Mouse (Mus musculus): ENCODE data around the gene AL731706.2.

AL731706.2 gene

DNA sequence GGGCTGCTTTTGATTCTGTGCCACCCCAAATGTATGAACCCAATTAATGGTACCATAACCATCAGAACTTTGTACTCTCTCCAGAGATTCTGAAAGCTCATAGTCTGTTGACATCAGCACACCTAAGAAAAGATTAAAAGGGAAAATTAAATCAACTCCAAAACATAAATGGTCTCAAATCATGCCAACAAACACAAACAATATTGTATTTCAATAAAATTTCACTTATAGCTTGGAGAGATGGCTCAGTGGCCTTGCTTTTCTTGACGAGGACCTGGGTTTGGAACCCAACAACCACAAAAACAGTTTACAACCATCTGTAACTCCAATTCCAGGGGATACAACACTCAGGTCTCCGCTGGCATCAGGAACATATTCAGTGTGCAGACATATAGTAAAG, at the start of gene AL731706.2:
AL731706.2 (minus strand) TSS at position 101 of the 400 bp plus-strand sequence.
- TF ChIP-seq GATA4 (IDR thresholded peaks at IDR 0.05; ENCODE audit: insufficient replicate concordance, low read length), result no peak

DNA sequence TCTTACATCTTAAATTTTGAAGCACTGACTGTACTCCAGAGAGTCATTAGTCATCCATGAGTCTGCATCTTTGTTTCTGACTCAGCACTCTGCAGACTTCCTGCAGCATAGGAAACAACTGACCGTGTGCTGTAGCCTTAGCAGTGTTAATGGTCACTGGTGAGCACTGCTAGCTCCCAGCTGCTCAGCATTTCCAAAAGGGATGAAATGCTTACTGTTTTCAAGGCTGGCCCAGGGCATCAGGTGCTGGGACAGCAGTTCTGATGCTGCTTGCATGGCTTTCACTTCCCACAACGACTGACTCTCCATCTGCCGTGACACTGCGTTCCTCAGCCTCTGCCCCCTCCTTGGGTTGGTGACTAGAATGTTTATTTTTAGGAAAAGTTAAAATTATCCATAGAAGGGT, 35.5 kb upstream of the AL731706.2 start:
- no peak for TF ChIP-seq GATA4 (IDR thresholded peaks at IDR 0.05; ENCODE audit: insufficient replicate concordance, low read length)

DNA sequence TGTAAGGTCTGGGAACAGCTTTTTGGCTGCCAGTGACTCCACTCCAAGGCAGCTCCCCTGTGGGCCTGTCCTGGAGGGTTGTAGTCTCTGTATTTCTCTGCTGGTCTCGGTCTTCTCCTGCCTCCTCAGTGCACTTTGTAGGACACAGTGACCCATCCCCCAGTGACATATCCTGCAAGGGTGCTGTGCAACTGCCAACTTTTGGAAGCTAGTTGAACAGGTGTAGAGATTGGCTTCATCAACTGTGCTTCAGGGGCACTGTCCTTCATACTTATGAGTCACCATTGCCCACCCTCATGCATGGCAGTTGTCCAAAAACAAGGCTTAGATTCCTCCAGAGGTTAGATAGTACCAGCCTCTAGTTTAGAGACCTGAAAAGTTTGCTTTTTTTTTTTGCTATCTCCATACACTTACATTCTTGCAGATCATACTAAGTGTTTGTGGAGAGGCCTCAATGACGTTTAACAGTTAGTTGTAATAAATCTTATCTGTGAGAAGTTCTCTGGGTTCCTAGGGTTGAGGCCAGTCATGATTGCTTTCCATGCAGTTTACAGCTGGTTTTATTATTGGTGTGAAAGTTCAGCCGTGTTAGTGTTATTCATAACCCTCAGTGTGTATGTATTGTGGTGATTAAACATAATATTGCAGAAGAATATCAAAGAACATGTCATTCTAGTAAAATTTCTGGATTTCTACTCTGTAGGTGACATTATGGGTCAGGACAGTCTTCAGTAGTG, 34.9 kb upstream of the AL731706.2 start:
- TF ChIP-seq GATA4 (IDR thresholded peaks at IDR 0.05; ENCODE audit: insufficient replicate concordance, low read length), result no peak

DNA sequence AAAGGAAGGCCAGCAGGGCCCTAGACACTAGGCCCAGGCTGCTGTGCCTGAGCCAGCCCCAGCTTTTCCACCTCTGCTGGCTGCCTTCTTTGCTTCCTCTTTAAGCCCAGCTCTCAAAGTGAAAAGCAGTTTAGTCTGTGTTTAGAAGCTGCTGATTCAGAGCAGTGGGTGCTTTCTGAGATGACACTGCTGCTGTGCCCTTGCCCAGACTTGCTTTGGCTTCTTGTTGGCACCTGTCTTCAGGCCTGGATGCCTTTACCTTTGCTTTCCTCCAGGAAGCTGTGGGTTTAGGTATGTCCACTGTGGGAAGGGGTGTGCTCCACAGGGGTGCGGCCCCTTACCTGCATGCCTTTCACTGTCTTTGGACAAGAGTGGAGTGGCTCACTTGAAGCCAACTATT, 34.0 kb upstream of the AL731706.2 start:
- TF ChIP-seq GATA4 (IDR thresholded peaks at IDR 0.05; ENCODE audit: insufficient replicate concordance, low read length), result no peak

DNA sequence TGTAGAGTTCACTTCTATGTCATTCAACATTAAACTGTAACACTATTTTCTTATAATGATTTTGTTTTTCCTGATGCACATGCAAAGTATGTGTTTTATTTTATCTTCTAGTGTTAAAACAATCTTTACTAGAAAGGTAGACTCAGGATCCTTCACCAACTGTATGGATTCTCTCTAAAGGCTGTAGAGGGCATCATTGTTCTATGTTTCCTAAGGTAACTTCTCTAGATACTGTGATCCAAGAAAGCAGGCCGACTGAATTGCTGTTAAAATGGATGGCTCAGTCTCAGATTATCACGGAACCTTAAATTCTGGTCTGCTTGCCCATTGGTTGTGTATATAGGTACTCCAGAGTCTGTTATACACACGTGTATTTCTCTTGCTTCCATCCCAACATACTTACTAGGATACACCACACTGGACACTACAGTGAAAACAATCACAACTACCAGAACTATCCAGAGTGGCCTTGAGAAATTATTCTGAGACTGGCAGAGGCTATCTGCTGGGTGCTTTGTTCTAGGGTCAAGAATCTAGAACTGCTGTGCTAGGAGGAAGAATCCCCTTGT, 28.9 kb upstream of the AL731706.2 start:
- TF ChIP-seq GATA4 (IDR thresholded peaks at IDR 0.05; ENCODE audit: insufficient replicate concordance, low read length), result no peak

DNA sequence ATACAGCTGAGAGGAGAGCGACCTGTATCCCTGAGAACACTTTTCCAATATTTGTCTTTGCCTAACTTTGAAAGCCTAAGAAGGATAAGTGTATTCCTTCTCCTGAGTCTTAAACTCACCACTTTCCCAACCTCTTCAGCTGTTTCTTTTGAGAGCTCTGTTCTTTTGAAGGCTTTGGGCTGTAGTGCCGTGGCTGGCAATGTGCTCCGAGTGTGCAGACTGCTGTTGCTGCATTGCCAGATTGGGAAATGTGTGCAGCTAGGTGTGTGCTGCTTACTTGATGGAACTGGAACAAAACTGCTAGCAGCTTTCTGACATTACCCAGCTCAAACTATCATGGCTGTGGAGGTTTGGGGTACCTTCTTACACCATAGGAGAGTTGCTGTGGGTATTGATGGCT, 27.5 kb upstream of the AL731706.2 start:
- TF ChIP-seq GATA4 (IDR thresholded peaks at IDR 0.05; ENCODE audit: insufficient replicate concordance, low read length), result no peak

DNA sequence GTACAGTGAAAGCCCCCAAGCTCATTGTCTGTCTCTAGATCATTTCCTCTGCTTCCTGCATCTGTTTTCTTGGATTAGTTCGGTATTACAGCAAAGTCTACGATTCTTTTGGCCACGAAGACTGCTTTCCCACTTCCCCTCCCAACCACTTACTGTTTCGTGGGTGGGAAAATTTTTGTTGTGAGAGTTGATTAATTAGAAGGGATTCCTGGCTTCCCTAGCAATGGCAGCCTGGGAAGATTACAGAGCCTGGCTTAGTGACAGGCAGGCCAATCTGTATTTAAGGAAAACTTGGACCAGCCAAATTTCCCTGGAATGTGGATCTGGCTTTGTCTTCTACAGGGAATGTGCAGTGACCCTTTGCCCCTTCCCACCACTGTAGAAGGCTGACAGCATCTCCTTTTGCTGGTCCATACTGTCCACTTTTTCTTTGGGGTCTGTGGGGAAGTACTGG, 26.5 kb upstream of the AL731706.2 start:
- peak; percentile 39; the same call in 1 of the 2 replicates for TF ChIP-seq GATA4 (IDR thresholded peaks at IDR 0.05; ENCODE audit: insufficient replicate concordance, low read length)

DNA sequence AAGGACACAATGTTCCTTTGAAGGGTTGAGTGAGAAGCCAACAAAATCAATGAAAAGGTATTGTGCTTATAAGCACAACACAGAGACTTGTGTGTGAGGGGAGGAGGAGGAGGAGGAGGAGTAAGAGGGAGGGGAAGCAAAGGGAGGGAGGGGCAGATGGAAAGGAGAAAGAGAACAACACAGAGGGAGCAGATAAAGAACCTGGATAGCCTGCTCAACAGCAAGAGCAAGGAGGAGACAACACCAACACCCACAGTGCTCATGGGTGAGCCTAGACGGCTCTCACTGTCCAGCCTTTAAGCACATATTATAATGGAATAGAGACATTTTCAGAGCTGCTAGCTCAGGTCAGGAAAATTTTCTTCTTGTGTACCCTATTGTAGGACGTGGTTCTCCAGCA, 23.8 kb upstream of the AL731706.2 start:
- no peak for TF ChIP-seq GATA4 (IDR thresholded peaks at IDR 0.05; ENCODE audit: insufficient replicate concordance, low read length)

DNA sequence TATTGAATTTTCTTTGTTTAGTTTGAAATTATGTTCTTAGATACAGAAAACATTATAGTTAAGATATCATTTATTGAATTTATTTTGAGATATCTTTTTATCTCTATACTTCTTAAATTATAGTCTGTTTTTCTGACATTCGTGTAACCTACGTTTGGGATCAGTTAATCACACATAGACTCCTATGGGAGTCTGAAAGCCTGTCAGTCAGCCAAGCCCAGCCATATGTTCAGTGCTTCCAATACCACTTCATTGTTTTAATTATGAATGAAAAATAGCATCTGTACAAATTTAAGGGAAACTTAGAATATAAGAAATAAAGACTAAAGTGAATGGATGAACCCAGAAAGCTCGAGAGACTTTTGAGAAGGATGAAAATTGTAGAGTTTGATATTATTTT, 23.1 kb upstream of the AL731706.2 start:
- TF ChIP-seq GATA4 (IDR thresholded peaks at IDR 0.05; ENCODE audit: insufficient replicate concordance, low read length), result no peak

DNA sequence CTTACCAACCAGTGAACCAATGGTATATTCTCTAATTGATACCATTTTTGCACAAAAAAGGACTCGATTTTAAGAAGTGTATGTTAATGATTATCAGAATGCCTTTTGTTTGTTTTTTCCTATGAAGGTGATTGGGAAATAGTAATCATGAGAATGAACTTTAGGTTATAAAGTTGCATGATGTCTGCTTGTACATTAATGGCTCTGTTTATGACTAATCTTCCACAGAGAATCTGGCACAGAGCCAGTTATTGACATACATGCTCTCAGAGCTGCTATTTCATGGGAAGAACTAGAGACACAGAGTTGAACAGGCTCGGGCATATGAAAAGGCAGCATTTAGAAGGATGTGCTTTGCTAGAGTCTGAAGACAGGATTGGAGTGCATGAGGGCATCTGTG, 10.7 kb upstream of the AL731706.2 start:
- TF ChIP-seq GATA4 (IDR thresholded peaks at IDR 0.05; ENCODE audit: insufficient replicate concordance, low read length), result no peak

DNA sequence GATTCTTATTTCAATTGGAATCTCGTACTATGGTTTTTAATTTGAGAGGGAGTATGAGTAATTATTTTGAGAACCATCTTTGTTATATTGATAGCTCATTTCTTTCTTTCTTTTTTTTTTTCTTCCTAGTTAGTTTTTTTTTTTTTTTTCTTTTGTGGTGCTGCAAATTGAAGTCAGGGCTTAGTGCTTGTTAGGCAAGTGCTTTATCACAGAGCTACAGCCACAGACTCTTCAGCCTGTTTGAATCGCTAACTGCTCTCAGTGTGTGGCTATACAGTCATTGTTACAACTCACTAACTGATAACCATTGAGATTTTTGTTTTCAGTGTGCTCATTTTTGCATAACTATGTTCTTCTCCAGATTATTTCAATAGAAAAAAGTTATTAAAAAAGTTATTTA, 9.0 kb upstream of the AL731706.2 start:
- TF ChIP-seq GATA4 (IDR thresholded peaks at IDR 0.05; ENCODE audit: insufficient replicate concordance, low read length), result no peak

DNA sequence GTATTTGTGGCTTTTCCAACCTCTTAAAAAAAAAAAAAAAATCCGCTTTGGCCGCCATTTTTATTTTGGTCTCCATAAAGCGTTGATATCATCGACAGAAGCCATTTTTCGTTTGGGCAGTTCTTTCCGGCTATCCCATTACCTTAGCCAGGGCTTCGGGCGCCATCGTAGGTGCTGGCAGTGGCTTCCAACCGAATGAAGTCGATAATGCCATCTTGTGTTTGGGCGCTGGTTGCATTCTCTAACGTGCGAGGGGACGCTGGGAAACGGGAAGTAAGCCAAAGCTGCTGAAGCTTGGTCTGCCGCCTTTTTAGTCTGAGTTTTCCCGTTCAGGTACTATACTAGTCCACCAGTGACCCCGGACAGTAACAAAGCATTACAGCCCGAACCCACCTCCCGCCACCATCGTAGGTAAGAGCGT, 6.5 kb upstream of the AL731706.2 start:
- TF ChIP-seq GATA4 (IDR thresholded peaks at IDR 0.05; ENCODE audit: insufficient replicate concordance, low read length), result 0 out of 2 replicates have a peak, but pooled peaks have one; percentile 5

DNA sequence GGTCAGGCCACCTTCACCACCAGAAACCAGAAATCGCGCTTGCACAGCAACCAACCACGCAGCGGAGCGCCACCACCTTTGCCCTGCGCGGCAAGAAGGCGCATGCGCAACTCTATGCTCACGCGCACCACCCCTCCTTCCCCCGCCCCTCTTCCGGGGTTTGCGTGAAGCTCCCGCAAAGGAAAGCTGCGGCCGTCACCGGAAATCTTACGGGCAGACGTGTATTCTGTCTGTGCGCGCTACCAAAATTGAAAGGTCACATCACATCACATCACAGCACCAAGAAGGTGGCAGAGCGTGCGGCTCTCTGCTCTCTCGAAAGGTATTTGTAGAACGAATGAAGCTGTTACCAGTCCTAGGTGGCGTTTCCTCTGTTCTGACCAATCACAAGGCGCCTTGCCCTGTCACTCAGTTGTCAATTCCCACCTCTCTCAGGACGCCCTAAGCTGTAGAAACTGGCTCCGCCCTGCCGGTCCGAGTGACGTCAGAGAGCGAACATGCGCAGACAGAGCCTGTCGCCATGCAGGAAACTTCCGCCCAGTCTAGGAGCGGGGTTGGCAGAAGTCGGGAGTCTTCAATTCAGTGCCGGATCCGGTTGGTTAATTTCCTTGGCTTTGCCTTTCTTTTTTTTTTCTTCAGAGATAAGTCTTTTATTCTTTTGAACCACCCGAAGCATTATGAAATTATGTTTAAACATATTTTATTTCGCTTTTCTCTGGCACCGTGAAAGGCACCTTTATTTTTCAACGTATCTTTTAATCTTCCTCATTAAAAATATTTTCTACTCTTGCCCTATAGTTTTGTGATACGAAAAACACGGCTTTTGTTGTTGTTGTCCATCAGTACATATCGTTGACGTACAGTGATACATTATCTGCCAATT, 5.8 kb upstream of the AL731706.2 start, which contains the start of the genes Slx4ip, AL731706.1 and Mkks:
Slx4ip (plus strand) TSS at position 151 of the 883 bp plus-strand sequence.
AL731706.1 (minus strand) TSS at position 322 of the 883 bp plus-strand sequence.
Mkks (minus strand) TSS at position 322 of the 883 bp plus-strand sequence.
- no peak for TF ChIP-seq GATA4 (IDR thresholded peaks at IDR 0.05; ENCODE audit: insufficient replicate concordance, low read length)

DNA sequence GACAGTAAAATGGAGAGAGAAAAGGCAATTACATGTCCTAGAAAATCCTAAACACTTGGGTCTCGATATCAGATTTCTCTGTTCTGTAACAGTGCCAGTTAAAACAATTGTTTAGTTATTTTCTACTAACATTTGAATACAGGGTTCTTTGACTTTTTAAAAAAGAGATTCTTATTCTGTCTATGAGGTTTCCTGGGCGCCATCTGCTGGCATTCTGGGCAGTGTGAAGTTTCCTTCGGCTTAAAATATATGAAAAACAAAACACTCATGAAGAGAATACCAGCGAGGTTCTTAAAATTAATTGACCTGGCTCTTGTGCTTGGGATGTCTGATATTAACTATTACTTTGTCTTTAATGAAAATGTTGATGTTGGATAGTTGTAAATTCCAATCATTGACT, 1.4 kb upstream of the AL731706.2 start:
- TF ChIP-seq GATA4 (IDR thresholded peaks at IDR 0.05; ENCODE audit: insufficient replicate concordance, low read length), result no peak

Measured in liver, adult (tissue).